Mouse (Mus musculus) neural tube, embryonic 15.5 days (tissue): ENCODE measurements around the gene Hs1bp3. TPM values are rescaled to one million over a fixed set of nuclear protein-coding genes. Genes with fewer than 3 reads are reported as not detected.

Experiments
- ATAC-seq: fragments of 200-750 bp; cut with Nextera tagmentation; 2 replicates; pipeline ENCODE4 v1.8.0; 2017; ENCODE audit warnings: mild to moderate bottlenecking, moderate TSS enrichment, moderate library complexity; ENCODE audit not compliant: low FRiP score
- H3K27ac ChIP-seq: fragments of 300-500 bp; sonication (generic); replicated peaks from 2 replicates; pipeline ENCODE4 v1.5.1; 2015; ENCODE audit warnings: mild to moderate bottlenecking, inconsistent platforms
- H3K27me3 ChIP-seq: fragments of 300-500 bp; sonication (generic); replicated peaks from 2 replicates; pipeline ENCODE4 v1.6.1; 2015; ENCODE audit warnings: inconsistent platforms
- H3K36me3 ChIP-seq: fragments of 300-500 bp; sonication (generic); 2 replicates; pipeline ENCODE4 v1.6.1; 2015; ENCODE audit warnings: inconsistent platforms
- H3K4me1 ChIP-seq: fragments of 300-500 bp; sonication (generic); 2 replicates; pipeline ENCODE4 v1.6.1; 2015; ENCODE audit warnings: inconsistent platforms
- H3K4me2 ChIP-seq: fragments of 300-500 bp; sonication (generic); 2 replicates; pipeline ENCODE4 v1.6.1; 2015; ENCODE audit warnings: inconsistent platforms, mild to moderate bottlenecking, moderate library complexity
- H3K4me3 ChIP-seq: fragments of 300-500 bp; sonication (generic); replicated peaks from 2 replicates; pipeline ENCODE4 v1.5.1; 2015; ENCODE audit warnings: mild to moderate bottlenecking, inconsistent platforms
- H3K9ac ChIP-seq: fragments of 300-500 bp; sonication (generic); replicated peaks from 2 replicates; pipeline ENCODE4 v1.6.1; 2015; ENCODE audit warnings: mild to moderate bottlenecking, inconsistent platforms
- H3K9me3 ChIP-seq: fragments of 300-500 bp; sonication (generic); replicated peaks from 2 replicates; pipeline ENCODE4 v1.6.1; 2016; ENCODE audit warnings: inconsistent platforms
- WGBS: fragments of 180-500 bp; shearing (Covaris S2); methylation state at CpG from one replicate; pipeline ENCODE4 v1.1.7; 2015; ENCODE audit warnings: mixed read lengths; 5-methylcytosine and 5-hydroxymethylcytosine counted together
- polyA plus RNA-seq: library from polyadenylated mRNA; unstranded; fragments of >200 nt; fragmentation: Nextera tagmentation; extraction: Ambion mirVana; gene quantifications from 2 replicates; pipeline ENCODE4 v1.2.1, GENCODE M21; 2015

The Hs1bp3 gene
- polyA plus RNA-seq, 1 experiment from 2014 or later = 8.0 TPM

DNA sequence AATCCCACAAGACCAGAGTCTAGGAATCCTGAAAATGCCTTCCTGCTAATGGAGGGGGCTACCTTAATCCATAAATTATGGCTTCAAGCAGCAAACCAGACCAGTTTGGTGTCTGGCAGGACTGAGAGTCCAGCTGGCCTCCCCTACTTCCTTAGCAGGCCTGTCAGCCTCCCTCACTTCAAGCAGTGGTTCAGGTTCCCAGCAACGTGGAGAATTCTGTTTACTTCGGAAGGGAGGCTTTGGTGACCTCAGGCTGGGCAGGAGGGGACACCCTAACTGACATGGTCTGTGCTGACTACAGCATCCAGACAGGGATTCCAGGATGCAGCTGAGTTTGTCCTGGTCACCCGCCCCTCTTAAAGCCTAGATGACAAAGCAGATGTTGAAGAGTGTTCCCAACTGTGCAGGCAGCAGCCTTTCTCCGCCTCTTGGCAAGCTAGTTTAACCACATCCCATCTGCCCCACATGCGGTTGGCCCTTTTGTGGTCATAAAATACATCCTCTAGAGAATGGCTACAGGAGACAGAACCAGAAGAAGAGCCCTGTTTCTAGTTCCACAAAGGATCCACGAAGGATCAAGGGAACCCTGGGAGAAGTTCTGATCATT lies 17.8 kb upstream of the Hs1bp3 start:
- H3K36me3 ChIP-seq = no peaks in the 10 kb centered on the region
- no peaks in the 10 kb centered on the region for H3K9me3 ChIP-seq
- H3K4me1 ChIP-seq = peaks cover 28% of the 10 kb centered on the region
- H3K27ac ChIP-seq = no peak overlapping the region
- 56% methylated on average over 6 of the region's 6 CpGs for WGBS
- no peak overlapping the region for H3K4me2 ChIP-seq
- ATAC-seq = no peak
- H3K9ac ChIP-seq = no peak overlapping the region
- H3K4me3 ChIP-seq = no peak overlapping the region
- H3K27me3 ChIP-seq = peaks cover 65% of the 10 kb centered on the region

DNA sequence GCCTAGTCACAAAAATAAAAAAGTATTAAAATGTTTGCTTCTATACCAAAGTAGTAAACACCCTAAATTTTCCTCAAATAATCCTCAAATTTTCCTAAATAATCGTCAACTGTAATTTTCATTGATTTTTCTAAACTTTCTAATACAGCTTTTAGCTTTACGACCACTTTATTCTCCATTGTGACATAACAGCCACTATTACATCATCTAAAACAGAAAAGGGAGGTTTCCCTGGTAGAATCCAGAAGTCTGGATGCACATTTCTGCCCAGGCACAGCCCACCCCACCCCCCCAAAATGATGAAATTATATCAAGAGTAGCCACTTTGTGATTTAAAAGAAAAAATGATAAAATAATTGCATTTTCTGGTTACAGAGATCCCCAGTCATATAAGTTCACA lies 17.1 kb upstream of the Hs1bp3 start:
- Histone ChIP-seq H3K9ac (no peak overlapping the region), H3K27ac (no peak overlapping the region), H3K9me3 (no peaks in the 10 kb centered on the region), H3K27me3 (peaks cover 72% of the 10 kb centered on the region), H3K36me3 (no peaks in the 10 kb centered on the region), H3K4me2 (no peak overlapping the region), H3K4me1 (peaks cover 31% of the 10 kb centered on the region), H3K4me3 (no peak overlapping the region)
- no peak for ATAC-seq
- WGBS = 79% methylated on average over 2 of the region's 2 CpGs

DNA sequence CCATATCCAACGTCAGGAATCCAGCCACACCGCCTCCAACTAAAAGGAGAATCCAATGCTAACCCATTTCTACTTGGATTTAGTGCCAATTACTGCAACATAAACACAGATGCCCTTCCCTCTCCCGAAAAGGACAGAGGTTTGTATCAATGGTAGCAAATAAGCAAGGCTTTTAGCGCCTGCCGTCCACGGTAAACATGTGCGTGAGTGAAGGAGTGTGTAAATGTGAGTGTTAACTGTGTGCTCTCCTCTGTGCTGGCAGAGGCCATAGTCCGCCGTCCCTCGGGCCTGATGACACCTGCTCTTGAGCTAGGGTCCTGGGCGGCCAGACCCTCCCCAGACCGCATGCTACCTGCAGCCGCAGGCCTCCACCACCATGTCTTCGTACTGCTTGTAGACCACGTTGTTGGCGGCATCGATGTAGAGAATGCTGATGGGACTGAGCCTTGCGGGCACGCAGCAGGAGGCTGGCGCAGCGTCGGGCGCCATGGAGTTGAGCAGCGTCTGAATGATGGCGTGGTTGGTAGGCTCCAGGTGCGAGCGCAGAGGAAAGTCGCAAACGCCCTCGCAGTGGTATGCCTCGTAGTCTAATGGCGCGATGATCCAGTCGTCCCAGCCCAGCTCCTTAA lies 15.5 kb upstream of the Hs1bp3 start:
- Histone ChIP-seq H3K4me1 (peaks cover 35% of the 10 kb centered on the region), H3K9me3 (no peaks in the 10 kb centered on the region), H3K4me2 (peak overlapping the region; percentile 60), H3K9ac (no peak overlapping the region; the same call in 1 of the 2 replicates), H3K27ac (no peak overlapping the region), H3K4me3 (peak overlapping the region; percentile 38), H3K36me3 (no peaks in the 10 kb centered on the region), H3K27me3 (peaks cover 87% of the 10 kb centered on the region)
- 0 out of 2 replicates have a peak, but pooled peaks have one; percentile 5 for ATAC-seq
- WGBS = 7% methylated on average over 34 of the region's 34 CpGs

DNA sequence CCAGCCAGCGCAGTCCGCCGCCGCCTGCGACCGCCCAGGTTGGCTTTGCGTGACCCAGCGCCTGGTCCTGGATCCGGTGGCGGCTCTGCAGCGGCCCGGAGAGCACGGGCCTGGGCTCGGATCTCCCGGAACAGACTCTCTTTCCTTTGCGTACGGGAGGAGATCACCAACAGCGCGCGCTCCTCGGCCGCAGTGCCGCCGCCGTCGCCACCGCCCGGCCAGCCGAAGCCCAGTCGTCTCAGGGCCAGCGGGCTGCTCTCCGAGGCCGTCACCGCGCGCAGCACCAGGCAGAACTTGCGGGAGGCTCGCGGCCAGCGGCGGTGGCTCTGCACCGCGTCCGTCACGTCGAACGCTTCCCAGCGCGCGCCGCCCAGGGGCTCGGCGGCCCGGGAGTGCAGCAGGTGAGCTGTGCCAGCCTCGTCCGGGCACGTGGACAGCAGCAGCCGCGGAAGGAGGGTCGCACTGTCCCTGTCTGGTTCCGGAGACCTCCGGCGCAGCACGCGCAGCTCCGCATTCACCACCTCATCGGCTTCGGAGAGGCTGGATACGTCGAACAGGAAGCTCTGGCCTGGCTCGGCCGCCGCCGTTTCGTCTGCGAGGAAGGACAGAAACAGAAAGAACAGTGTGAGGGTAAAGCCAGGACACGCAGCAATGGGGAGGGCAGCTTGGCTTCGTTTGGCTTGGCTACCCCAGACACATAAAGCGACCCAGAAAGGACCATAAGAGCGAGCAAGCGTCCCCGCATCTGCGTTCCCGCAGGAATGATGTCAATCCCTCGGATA lies 14.7 kb upstream of the Hs1bp3 start:
- Histone ChIP-seq H3K4me1 (peaks cover 35% of the 10 kb centered on the region), H3K27me3 (peaks cover 95% of the 10 kb centered on the region), H3K9me3 (no peaks in the 10 kb centered on the region), H3K9ac (no peak overlapping the region; the same call in 1 of the 2 replicates), H3K4me3 (peak overlapping the region; percentile 38), H3K36me3 (no peaks in the 10 kb centered on the region), H3K27ac (no peak overlapping the region), H3K4me2 (peak overlapping the region; percentile 60)
- 1% methylated on average over 83 of the region's 85 CpGs for WGBS
- 0 out of 2 replicates have a peak, but pooled peaks have one; percentile 0 for ATAC-seq

DNA sequence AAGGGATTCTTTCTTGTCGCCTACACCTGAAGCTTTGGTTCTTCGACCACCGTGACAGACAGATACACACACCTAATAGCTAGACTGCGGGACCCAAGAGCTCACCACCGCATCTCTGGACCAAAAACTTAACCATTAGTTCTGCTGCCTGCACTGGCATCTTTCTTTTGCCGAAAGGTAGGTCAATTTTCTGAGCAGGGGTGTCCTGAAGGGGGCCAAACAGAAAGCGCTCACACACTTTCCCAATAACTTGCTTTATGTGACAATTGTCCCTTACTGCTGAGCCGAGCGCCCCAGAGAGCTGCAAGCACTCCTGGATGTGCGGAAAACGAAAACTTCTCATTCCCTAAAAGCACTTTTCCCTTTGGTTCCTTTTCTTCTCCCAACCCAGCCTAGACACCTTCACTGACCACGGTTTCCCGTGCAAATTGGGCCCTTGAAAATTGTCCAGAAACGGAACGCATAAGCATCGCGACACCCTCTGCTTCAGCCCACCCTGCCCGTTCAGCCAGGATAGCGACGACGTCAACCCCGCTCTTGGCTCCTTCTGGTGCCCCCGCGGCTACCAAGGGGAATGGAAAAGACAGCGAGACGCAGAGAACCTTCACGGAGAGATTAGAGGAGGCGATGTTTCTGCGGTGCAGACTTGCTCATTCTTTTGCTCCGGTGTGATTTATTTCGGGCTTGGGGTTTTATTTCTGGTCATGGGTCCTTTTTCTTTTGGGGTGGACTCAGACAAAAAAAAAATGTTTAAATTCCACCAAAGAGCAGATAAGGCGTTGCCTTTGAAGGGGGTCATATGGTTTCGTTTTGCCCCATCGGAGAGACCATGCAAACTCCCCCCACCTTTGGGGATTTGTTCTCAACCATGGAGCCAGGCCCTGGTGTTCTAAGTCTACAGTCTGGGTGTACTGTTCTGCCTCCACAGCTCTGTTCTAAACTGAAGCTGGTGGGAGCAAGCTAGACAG lies 13.8 kb upstream of the Hs1bp3 start:
- WGBS = 7% methylated on average over 34 of the region's 34 CpGs
- Histone ChIP-seq H3K4me3 (no peak overlapping the region), H3K27me3 (peaks cover 94% of the 10 kb centered on the region), H3K9me3 (no peaks in the 10 kb centered on the region), H3K9ac (no peak overlapping the region), H3K36me3 (no peaks in the 10 kb centered on the region), H3K4me1 (peaks cover 35% of the 10 kb centered on the region), H3K4me2 (no peak overlapping the region; the same call in 1 of the 2 replicates), H3K27ac (no peak overlapping the region)
- no peak for ATAC-seq

DNA sequence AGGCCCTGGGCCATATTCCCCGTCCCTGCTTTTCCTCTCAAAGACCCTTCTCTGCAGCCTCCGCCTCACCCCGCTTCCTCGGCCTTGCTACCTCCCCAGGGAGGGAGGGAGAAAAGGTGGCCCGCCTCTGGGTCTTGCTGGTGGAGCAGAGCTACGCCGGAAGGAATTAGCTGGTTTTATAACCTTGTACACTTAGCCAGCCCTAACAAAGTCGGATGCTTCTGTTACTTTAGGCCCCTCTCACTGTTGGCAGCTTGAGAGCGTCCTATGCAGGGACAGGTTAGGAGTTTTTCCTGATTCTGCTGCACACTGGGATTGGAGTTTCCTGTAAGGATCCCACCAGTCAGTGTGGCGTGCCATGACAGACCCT lies 13.1 kb upstream of the Hs1bp3 start:
- Histone ChIP-seq H3K4me2 (no peak overlapping the region), H3K27ac (no peak overlapping the region), H3K9ac (no peak overlapping the region), H3K4me1 (peaks cover 35% of the 10 kb centered on the region), H3K27me3 (peaks cover 93% of the 10 kb centered on the region), H3K36me3 (no peaks in the 10 kb centered on the region), H3K4me3 (no peak overlapping the region), H3K9me3 (no peaks in the 10 kb centered on the region)
- no peak for ATAC-seq
- WGBS = 11% methylated on average over 10 of the region's 10 CpGs

DNA sequence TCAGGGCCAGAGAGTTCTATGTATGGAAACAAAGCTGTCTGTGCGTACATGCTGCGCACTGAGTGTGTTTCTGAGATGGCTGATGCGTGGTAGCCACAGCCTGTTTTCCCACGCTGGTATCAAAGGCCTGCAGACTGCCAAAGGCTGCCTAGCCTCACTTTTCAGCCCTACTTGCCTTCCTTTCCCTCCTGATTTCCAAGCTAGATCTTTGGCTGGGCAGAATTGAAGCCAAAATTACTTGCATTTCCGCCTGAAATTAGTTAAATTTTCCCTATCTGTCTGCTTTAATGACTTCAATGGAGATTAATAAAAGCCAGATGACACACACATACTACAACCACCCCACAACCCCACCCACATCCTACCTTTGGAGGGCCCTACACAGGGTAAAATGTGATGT lies 12.7 kb upstream of the Hs1bp3 start:
- peaks cover 35% of the 10 kb centered on the region for H3K4me1 ChIP-seq
- H3K36me3 ChIP-seq = no peaks in the 10 kb centered on the region
- no peak overlapping the region for H3K27ac ChIP-seq
- no peak overlapping the region for H3K4me3 ChIP-seq
- no peak overlapping the region for H3K4me2 ChIP-seq
- peaks cover 93% of the 10 kb centered on the region for H3K27me3 ChIP-seq
- WGBS = 26% methylated on average over 5 of the region's 5 CpGs
- no peak overlapping the region for H3K9ac ChIP-seq
- H3K9me3 ChIP-seq = no peaks in the 10 kb centered on the region
- no peak for ATAC-seq

DNA sequence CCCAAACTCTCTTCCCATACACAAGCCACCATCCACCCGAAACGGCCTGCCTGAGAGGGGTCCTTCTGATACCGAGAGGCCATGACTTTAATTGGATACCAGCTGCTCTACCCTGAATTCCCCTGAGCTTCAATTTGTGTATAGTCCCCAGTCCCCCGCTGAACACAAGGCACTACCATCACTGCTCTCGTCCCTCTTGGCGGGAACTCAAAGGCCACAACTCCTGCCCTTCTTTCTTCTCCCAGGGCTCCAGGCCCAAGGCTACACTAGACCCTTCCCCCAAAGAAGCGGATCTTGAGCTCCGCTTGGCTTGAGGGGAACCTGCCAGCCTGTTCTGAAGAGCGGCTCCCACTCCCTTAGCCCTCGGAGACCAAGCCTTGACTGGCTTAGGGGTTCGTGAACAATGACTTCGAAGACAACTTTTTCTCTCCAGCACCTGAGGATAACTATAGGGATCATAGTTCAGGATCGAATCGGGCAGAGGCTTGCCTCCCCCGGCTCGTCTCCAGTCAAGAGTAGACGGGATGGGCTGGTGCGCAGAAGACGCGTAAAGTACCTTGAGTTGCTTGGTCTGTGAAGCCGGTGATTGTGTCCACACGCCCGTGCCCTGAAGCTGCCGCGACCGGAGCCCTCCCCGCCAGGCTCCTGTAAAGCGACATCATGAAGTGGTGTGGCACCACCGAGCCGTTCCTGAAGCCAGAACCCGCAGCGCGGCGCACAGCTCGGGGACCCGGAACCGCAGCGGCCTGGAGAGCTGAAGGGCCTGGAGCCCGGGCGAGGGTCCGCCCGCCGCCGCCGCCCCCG lies 12.0 kb upstream of the Hs1bp3 start:
- H3K9me3 ChIP-seq = no peaks in the 10 kb centered on the region
- H3K27ac ChIP-seq = no peak overlapping the region
- H3K9ac ChIP-seq = peak overlapping the region; percentile 47
- H3K27me3 ChIP-seq = peaks cover 96% of the 10 kb centered on the region
- H3K4me3 ChIP-seq = peak overlapping the region; percentile 44
- H3K4me2 ChIP-seq = peak overlapping the region; percentile 85
- peak; percentile 24; the same call in 1 of the 2 replicates for ATAC-seq
- H3K4me1 ChIP-seq = peaks cover 35% of the 10 kb centered on the region
- no peaks in the 10 kb centered on the region for H3K36me3 ChIP-seq
- 3% methylated on average over 46 of the region's 46 CpGs for WGBS

DNA sequence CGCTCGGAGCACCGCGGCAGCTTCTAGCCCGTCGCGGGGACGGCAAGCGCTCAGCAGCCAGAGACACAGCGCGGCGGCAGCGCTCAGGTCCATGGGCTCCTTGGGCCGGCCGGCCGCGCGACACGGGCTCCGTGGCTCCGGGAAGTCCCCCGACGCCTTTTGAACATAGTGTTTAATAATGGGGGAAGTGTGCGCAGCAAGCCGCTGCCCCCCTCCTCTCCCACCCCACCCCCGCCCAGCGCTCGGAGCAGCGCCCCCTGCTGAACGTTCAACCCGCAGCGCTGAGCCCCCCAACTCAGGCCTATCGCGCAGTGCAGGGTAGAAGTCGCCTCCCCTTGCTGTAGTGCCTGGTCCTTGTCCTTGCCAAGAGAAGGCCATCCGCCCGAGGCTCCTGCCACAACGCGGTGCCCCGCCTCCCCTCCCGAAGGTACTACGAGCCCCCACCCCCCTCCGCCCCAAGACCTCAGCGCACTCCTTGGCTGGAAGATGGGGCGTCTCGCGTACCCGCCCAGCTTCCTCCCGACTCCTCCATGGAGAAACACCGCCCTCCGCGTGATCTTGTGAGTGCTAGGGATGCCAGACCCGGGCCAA lies 11.3 kb upstream of the Hs1bp3 start, which contains the start of gene Gdf7:
Gene Gdf7, minus strand, starts transcription at position 114 of the 591 bp plus-strand sequence.
- peaks cover 37% of the 10 kb centered on the region for H3K4me1 ChIP-seq
- H3K4me2 ChIP-seq = peak within 1 kb of the TSS; percentile 85
- H3K9ac ChIP-seq = peak within 1 kb of the TSS; percentile 47
- no peaks in the 10 kb centered on the region for H3K36me3 ChIP-seq
- ATAC-seq = peak; percentile 42; the same call in 1 of the 2 replicates
- under 1% methylated on average over 51 of the region's 53 CpGs for WGBS
- peaks cover 94% of the 10 kb centered on the region for H3K27me3 ChIP-seq
- H3K4me3 ChIP-seq = peak within 1 kb of the TSS; percentile 44
- no peaks in the 10 kb centered on the region for H3K9me3 ChIP-seq
- H3K27ac ChIP-seq = no peak within 1 kb of the TSS

DNA sequence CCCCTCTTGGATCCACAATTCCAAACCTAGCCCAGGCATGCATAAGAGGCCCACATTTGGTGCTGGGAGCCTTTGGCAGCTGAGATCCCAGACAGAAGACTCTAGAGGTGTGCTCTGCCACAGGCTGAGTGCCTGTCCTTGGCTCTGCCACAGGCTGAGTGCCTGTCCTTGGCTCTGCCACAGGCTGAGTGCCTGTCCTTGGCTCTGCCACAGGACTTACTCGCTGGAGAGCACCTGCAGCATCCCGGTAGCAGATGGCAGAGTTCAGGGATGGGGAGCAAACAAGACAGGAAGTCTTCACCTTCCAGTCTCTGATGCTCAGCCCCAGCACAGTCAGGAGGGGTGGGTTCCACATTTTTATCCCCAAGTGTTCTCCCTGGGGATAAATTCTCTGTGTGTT lies 8.0 kb upstream of the Hs1bp3 start:
- 60% methylated on average over 2 of the region's 2 CpGs for WGBS
- Histone ChIP-seq H3K27me3 (peaks cover 66% of the 10 kb centered on the region), H3K9ac (no peak overlapping the region), H3K4me1 (peaks cover 20% of the 10 kb centered on the region), H3K4me3 (no peak overlapping the region), H3K9me3 (no peaks in the 10 kb centered on the region), H3K27ac (no peak overlapping the region), H3K4me2 (no peak overlapping the region), H3K36me3 (no peaks in the 10 kb centered on the region)
- no peak for ATAC-seq
